Mouse (Mus musculus) adrenal gland (tissue): ENCODE measurements around the gene Vmn2r61.

Experiments used
- intact Hi-C: fragments of 180-260 bp; cut with DNase I; formaldehyde crosslinking; loops from one replicate; pipeline ENCODE4 v1.15.1; 2025
- long read RNA-seq, 2 experiments: library from polyadenylated mRNA; unstranded; transcript quantifications; one replicate each; pipeline ENCODE4 v2.0.0; 2020; ENCODE audit warnings: borderline replicate concordance in 1 of 2; ENCODE audit not compliant: insufficient replicate concordance in 1 of 2

Gene Vmn2r61
- long read RNA-seq, experiment 1, result 0 reads
- long read RNA-seq, experiment 2, result 0 reads

- intact Hi-C loops, result no loop called here
Observed at GRCm38 (mm10) chr7:42259753-42260152, at the start of gene Vmn2r61. Gene Vmn2r61, plus strand, starts transcription at chr7:42260053.
